Mouse (Mus musculus) E14TG2a.4 (cell line): ENCODE data around the gene 4930578C19Rik.

ENCODE experiments used
- CTCF ChIP-seq: conservative IDR thresholded peaks from 2 replicates; pipeline ENCODE4 v1.5.1; 2014; ENCODE audit warnings: low read length
- NANOG ChIP-seq: IDR thresholded peaks from 2 replicates; pipeline ENCODE4 v1.6.1; 2014; ENCODE audit warnings: borderline replicate concordance, low read length, mixed read lengths
- POU5F1 ChIP-seq: IDR thresholded peaks from 2 replicates; pipeline ENCODE4 v1.6.1; 2014; ENCODE audit warnings: low read length, borderline replicate concordance

DNA sequence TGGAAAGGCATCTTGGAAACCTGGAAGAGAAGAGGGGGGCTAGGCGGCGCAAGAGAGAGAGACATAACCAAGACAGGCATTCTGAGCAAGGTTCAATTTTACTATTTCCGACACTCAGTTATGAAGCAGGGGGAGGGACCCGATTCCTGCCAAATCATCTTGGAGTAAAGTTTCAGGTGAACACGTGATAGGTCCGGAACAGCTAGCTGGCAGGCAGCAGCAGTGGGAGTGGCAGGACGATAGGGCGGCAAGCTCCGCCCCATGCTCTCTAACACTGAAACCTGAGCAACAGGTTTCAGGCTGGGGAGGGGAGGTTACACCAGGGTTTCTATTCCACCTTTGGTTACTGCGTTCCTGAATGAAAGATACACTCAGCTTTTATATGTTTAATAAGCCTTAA lies 58.9 kb downstream of the 4930578C19Rik start:
- TF ChIP-seq CTCF (no peak), NANOG (no peak), POU5F1 (no peak)
